Mouse (Mus musculus): Measurements from ENCODE around the gene Nosip. TPM values are rescaled to one million over a fixed set of nuclear protein-coding genes. Genes with fewer than 3 reads are reported as not detected.
A peak's percentile ranks its signal among the peaks of the same experiment; 100 is the strongest.

The Nosip gene
- total and polyA plus RNA-seq, 3 experiments: 72.4 to 86.8 (median 81.4) TPM

- TF ChIP-seq TCF12 (IDR thresholded peaks at IDR 0.05; ENCODE audit: low read depth, low read length): peak; percentile 69; the same call in 1 of the 2 replicates
- TF ChIP-seq POLR2A (IDR thresholded peaks at IDR 0.05; ENCODE audit: low read depth, low read length): no peak; the same call in 1 of the 2 replicates
- TF ChIP-seq GABPA (IDR thresholded peaks at IDR 0.05; ENCODE audit: insufficient replicate concordance, low read depth, low read length): no peak
- peak; percentile 74 for TF ChIP-seq EP300 (IDR thresholded peaks at IDR 0.05; ENCODE audit: low read length)
- TF ChIP-seq TBP (conservative IDR thresholded peaks at IDR 0.05; ENCODE audit: low read depth, low read length): no peak; the same call in 1 of the 2 replicates
- TF ChIP-seq ZMIZ1 (IDR thresholded peaks at IDR 0.05; ENCODE audit: low read depth, low read length): no peak
- no peak for TF ChIP-seq ELF1 (IDR thresholded peaks at IDR 0.05; ENCODE audit: low read depth, low read length)
- no peak for TF ChIP-seq UBTF (IDR thresholded peaks at IDR 0.05; ENCODE audit: low read depth, low read length)
- TF ChIP-seq USF2 (conservative IDR thresholded peaks at IDR 0.05; ENCODE audit: low read depth, low read length): no peak
- TF ChIP-seq CTCF (conservative IDR thresholded peaks at IDR 0.05 in 1 of 2, IDR thresholded peaks at IDR 0.05 in 1 of 2; ENCODE audit: low read depth in 2 of 2, low read length in 2 of 2): no peak
- TF ChIP-seq CHD1 (IDR thresholded peaks at IDR 0.05; ENCODE audit: low read depth, low read length): peak; percentile 98
- no peak for TF ChIP-seq POLR2AphosphoS2 (IDR thresholded peaks at IDR 0.05; ENCODE audit: low read depth, low read length)
- no peak for TF ChIP-seq MYC (IDR thresholded peaks at IDR 0.05; ENCODE audit: low read depth, low read length)
- no peak for TF ChIP-seq ZKSCAN1 (IDR thresholded peaks at IDR 0.05; ENCODE audit: borderline replicate concordance, low read depth, low read length)
- TF ChIP-seq MAZ (IDR thresholded peaks at IDR 0.05; ENCODE audit: low read depth, low read length): peak; percentile 44; the same call in 1 of the 2 replicates
Measured at GRCm38 (mm10) chr7:45051601-45051974, 10.6 kb upstream of the Nosip start (continued).

- Histone ChIP-seq H3K4me3 (replicated peaks in 1 of 3; ENCODE audit: low read depth in 2 of 3, low read length in 2 of 3, poor library complexity in 1 of 3) (peak overlapping the region; percentile 64 to 80 (median 65)), H3K9me3 (replicated peaks; ENCODE audit: low read length) (no peaks in the 10 kb centered on the region), H3K27ac (ENCODE audit: insufficient read depth, low read depth) (peak overlapping the region; percentile 98), H3K36me3 (replicated peaks in 1 of 2; ENCODE audit: control insufficient read depth in 1 of 2, insufficient read depth in 1 of 2, low read length in 1 of 2) (peaks cover 30% of the 10 kb centered on the region in 2 experiments), H3K4me2 (ENCODE audit: insufficient read depth, low read depth, poor library complexity, severe bottlenecking) (peak overlapping the region; percentile 64), H3K27me3 (replicated peaks) (no peaks in the 10 kb centered on the region), H3K9ac (ENCODE audit: insufficient read depth, low read depth) (peak overlapping the region; percentile 78), H3K4me1 (ENCODE audit: control insufficient read depth in 1 of 2, insufficient read depth in 2 of 2) (peaks cover 0 to 25% of the 10 kb centered on the region in 2 experiments; a peak in 2 of 4 replicates), H3K79me2 (replicated peaks; ENCODE audit: control insufficient read depth, extremely low read depth, insufficient read depth, poor library complexity, severe bottlenecking) (peaks cover 3% of the 10 kb centered on the region)
- DNase-seq (ENCODE audit: extremely low read depth): peak; percentile 25
- in situ Hi-C loops (cut with MboI; ENCODE audit: low pct_ligation_motif_present, low pct_unique_long_range_greater_than_20kb, low sequenced_read_pairs): no loop called here
- dilution Hi-C loops (cut with MboI; ENCODE audit: extremely low pct_ligation_motif_present, extremely low pct_unique_long_range_greater_than_20kb, low sequenced_read_pairs): no loop called here
- TF ChIP-seq BHLHE40 (IDR thresholded peaks at IDR 0.05; ENCODE audit: low read depth, low read length) (peak; percentile 27; the same call in 1 of the 2 replicates), MXI1 (IDR thresholded peaks at IDR 0.05; ENCODE audit: low read depth, low read length) (0 out of 2 replicates have a peak, but pooled peaks have one; percentile 45), PAX5 (IDR thresholded peaks at IDR 0.05; ENCODE audit: low read length) (no peak), ZMIZ1 (IDR thresholded peaks at IDR 0.05; ENCODE audit: low read depth, low read length) (no peak), POLR2A (IDR thresholded peaks at IDR 0.05; ENCODE audit: low read depth, low read length) (no peak), TBP (conservative IDR thresholded peaks at IDR 0.05; ENCODE audit: low read depth, low read length) (no peak)
Measured at GRCm38 (mm10) chr7:45052181-45052861, 9.9 kb upstream of the Nosip start.

- Histone ChIP-seq H3K4me1 (ENCODE audit: control insufficient read depth in 1 of 2, insufficient read depth in 2 of 2) (peaks cover 0 to 25% of the 10 kb centered on the region in 2 experiments; a peak in 2 of 4 replicates), H3K9me3 (replicated peaks; ENCODE audit: low read length) (no peaks in the 10 kb centered on the region), H3K9ac (ENCODE audit: insufficient read depth, low read depth) (peak within 1 kb of the TSS; percentile 89), H3K36me3 (replicated peaks in 1 of 2; ENCODE audit: control insufficient read depth in 1 of 2, insufficient read depth in 1 of 2, low read length in 1 of 2) (peaks cover 25 to 26% of the 10 kb centered on the region in 2 experiments), H3K79me2 (replicated peaks; ENCODE audit: control insufficient read depth, extremely low read depth, insufficient read depth, poor library complexity, severe bottlenecking) (peaks cover 3% of the 10 kb centered on the region), H3K4me3 (replicated peaks in 1 of 3; ENCODE audit: low read depth in 2 of 3, low read length in 2 of 3, poor library complexity in 1 of 3) (peak within 1 kb of the TSS; percentile 65 to 80 (median 72)), H3K27me3 (replicated peaks) (no peaks in the 10 kb centered on the region), H3K4me2 (ENCODE audit: insufficient read depth, low read depth, poor library complexity, severe bottlenecking) (peak within 1 kb of the TSS; percentile 77), H3K27ac (ENCODE audit: insufficient read depth, low read depth) (peak within 1 kb of the TSS; percentile 98)
- dilution Hi-C loops (cut with MboI; ENCODE audit: extremely low pct_ligation_motif_present, extremely low pct_unique_long_range_greater_than_20kb, low sequenced_read_pairs) (no loop called here), in situ Hi-C loops (cut with MboI; ENCODE audit: low pct_ligation_motif_present, low pct_unique_long_range_greater_than_20kb, low sequenced_read_pairs) (no loop called here)
- no peak for DNase-seq (ENCODE audit: extremely low read depth)
- TF ChIP-seq ZNF384 (IDR thresholded peaks at IDR 0.05; ENCODE audit: low read depth, low read length) (peak; percentile 84), NELFE (IDR thresholded peaks at IDR 0.05; ENCODE audit: low read depth, low read length) (no peak)
Measured at GRCm38 (mm10) chr7:45052862-45053116, 9.4 kb upstream of the Nosip start, which contains the start of gene Prr12. Gene Prr12, minus strand, starts transcription at chr7:45052881.

All from CH12.LX (cell line).